Comparison of ENCODE assay signal across 27 mouse cellular contexts in genomic region chr14:76148294-76148693, GRCm38 (mm10).
"Had no signal": no experiment of that assay in that cellular context is flagged by ENCODE, and none has a peak within 500 bp of the region (broad histone marks: within the 10 kb centered on the region; RNA-seq: fewer than 3 reads in every experiment).

No protein-coding gene starts in this region.

- H3K27me3 ChIP-seq: embryonic facial prominence, embryonic 12.5 days; embryonic facial prominence, embryonic 13.5 days; embryonic facial prominence, embryonic 15.5 days; forebrain, embryonic 12.5 days; forebrain, embryonic 13.5 days; forebrain, embryonic 15.5 days had no signal

- H3K36me3 ChIP-seq: embryonic facial prominence, embryonic 10.5 days; embryonic facial prominence, embryonic 12.5 days; embryonic facial prominence, embryonic 13.5 days; embryonic facial prominence, embryonic 15.5 days; forebrain, embryonic 10.5 days; forebrain, embryonic 12.5 days; forebrain, embryonic 15.5 days had no signal

- H3K9me3 ChIP-seq: embryonic facial prominence, embryonic 10.5 days; embryonic facial prominence, embryonic 12.5 days; embryonic facial prominence, embryonic 13.5 days; embryonic facial prominence, embryonic 15.5 days; forebrain, embryonic 10.5 days; forebrain, embryonic 12.5 days; forebrain, embryonic 13.5 days; forebrain, embryonic 15.5 days had no signal

- H3K4me2 ChIP-seq: embryonic facial prominence, embryonic 12.5 days; embryonic facial prominence, embryonic 13.5 days; embryonic facial prominence, embryonic 15.5 days; forebrain, embryonic 12.5 days; forebrain, embryonic 13.5 days; forebrain, embryonic 15.5 days had no signal

- DNase-seq: cerebellum, adult 9-10 months; cerebellum, adult 9-11 months; cerebellum, postnatal 10 days; cerebellum, postnatal 14 days; cerebellum, postnatal 25 days; cerebellum, postnatal 36 days; embryo, embryonic 11 days; forebrain, postnatal 0 days; gastrocnemius, adult 2 months; gastrocnemius, postnatal 10 days; gastrocnemius, postnatal 14 days; gastrocnemius, postnatal 25 days; gastrocnemius, postnatal 36 days; heart, adult 11 months; heart, adult 18-20 months; heart, adult 2 months had no signal

- H3K4me3 ChIP-seq: embryonic facial prominence, embryonic 10.5 days; embryonic facial prominence, embryonic 12.5 days; embryonic facial prominence, embryonic 13.5 days; embryonic facial prominence, embryonic 15.5 days; erythroblast, embryonic 14.5 days; forebrain, embryonic 10.5 days; forebrain, embryonic 12.5 days; forebrain, embryonic 13.5 days; forebrain, embryonic 15.5 days; gastrocnemius, adult 2 months; heart, adult 2 months had no signal

- H3K9ac ChIP-seq: embryonic facial prominence, embryonic 12.5 days; embryonic facial prominence, embryonic 13.5 days; embryonic facial prominence, embryonic 15.5 days; forebrain, embryonic 12.5 days; forebrain, embryonic 13.5 days; forebrain, embryonic 15.5 days; forebrain, postnatal 0 days had no signal

- H3K27ac ChIP-seq: embryonic facial prominence, embryonic 10.5 days; embryonic facial prominence, embryonic 12.5 days; embryonic facial prominence, embryonic 13.5 days; embryonic facial prominence, embryonic 15.5 days; forebrain, embryonic 10.5 days; forebrain, embryonic 12.5 days; forebrain, embryonic 13.5 days; forebrain, embryonic 15.5 days had no signal

- ATAC-seq: forebrain, embryonic 13.5 days; forebrain, embryonic 14.5 days; forebrain, embryonic 15.5 days; forebrain, embryonic 16.5 days; forebrain, postnatal 0 days had no signal
